Mouse (Mus musculus) erythroblast, embryonic 14.5 days (primary cell): ENCODE measurements around the gene Atp2b2. TPM values are rescaled to one million over a fixed set of nuclear protein-coding genes. Genes with fewer than 3 reads are reported as not detected.

Experiments
- H3K27me3 ChIP-seq: 2 replicates; pipeline ENCODE4 v1.6.1; 2012; ENCODE audit warnings: inconsistent platforms; ENCODE audit not compliant: control insufficient read depth
- H3K36me3 ChIP-seq: 2 replicates; pipeline ENCODE4 v1.6.1; 2012; ENCODE audit warnings: mild to moderate bottlenecking, inconsistent platforms; ENCODE audit not compliant: control insufficient read depth
- H3K4me1 ChIP-seq: 2 replicates; pipeline ENCODE4 v1.6.1; 2012; ENCODE audit warnings: inconsistent platforms; ENCODE audit not compliant: control insufficient read depth
- H3K4me3 ChIP-seq: replicated peaks from 2 replicates; pipeline ENCODE3; 2012; ENCODE audit warnings: moderate library complexity, mild to moderate bottlenecking, inconsistent platforms
- H3K9me3 ChIP-seq: 2 replicates; pipeline ENCODE4 v1.6.1; 2012; ENCODE audit warnings: low read length, inconsistent platforms, mixed read lengths; ENCODE audit not compliant: control insufficient read depth
- GATA1 ChIP-seq: IDR thresholded peaks from 2 replicates; pipeline ENCODE4 v1.6.1; 2012; ENCODE audit warnings: low read length, inconsistent platforms, mixed read lengths
- TAL1 ChIP-seq: IDR thresholded peaks from 3 replicates; pipeline ENCODE4 v1.6.1; 2012; ENCODE audit warnings: low read length, inconsistent platforms, mixed read lengths
- polyA plus RNA-seq: library from polyadenylated mRNA; stranded (reverse); fragments of >175 nt; gene quantifications from 2 replicates; pipeline ENCODE4 v1.2.3, GENCODE M21; 2012

Gene Atp2b2
- polyA plus RNA-seq, 1 experiment = not detected

GRCm38 (mm10) chr6:113816690-113817089 is 225.7 kb downstream of the Atp2b2 start:
- TF ChIP-seq TAL1 (no peak), GATA1 (no peak)
- Histone ChIP-seq H3K36me3 (no peaks in the 10 kb centered on the region), H3K4me3 (no peak overlapping the region), H3K4me1 (no peaks in the 10 kb centered on the region), H3K27me3 (no peaks in the 10 kb centered on the region), H3K9me3 (no peaks in the 10 kb centered on the region)

- Histone ChIP-seq H3K36me3 (no peaks in the 10 kb centered on the region), H3K27me3 (no peaks in the 10 kb centered on the region)
- no peak for TF ChIP-seq GATA1
- no peak for TF ChIP-seq TAL1
Observed at GRCm38 (mm10) chr6:113811462-113811861, 231.0 kb downstream of the Atp2b2 start.

GRCm38 (mm10) chr6:113810667-113811066 is 231.7 kb downstream of the Atp2b2 start:
- no peak for TF ChIP-seq GATA1
- TF ChIP-seq TAL1 = no peak
- Histone ChIP-seq H3K4me1 (no peaks in the 10 kb centered on the region), H3K36me3 (no peaks in the 10 kb centered on the region), H3K4me3 (no peak overlapping the region), H3K9me3 (peaks cover under 1% of the 10 kb centered on the region; the same call in 1 of the 2 replicates), H3K27me3 (no peaks in the 10 kb centered on the region)

More at GRCm38 (mm10) chr6:113811462-113811861, 231.0 kb downstream of the Atp2b2 start:
- H3K9me3 ChIP-seq = no peaks in the 10 kb centered on the region
- no peak overlapping the region for H3K4me3 ChIP-seq
- no peaks in the 10 kb centered on the region for H3K4me1 ChIP-seq

GRCm38 (mm10) chr6:113806241-113806640 is 236.2 kb downstream of the Atp2b2 start:
- TF ChIP-seq GATA1 = no peak
- TF ChIP-seq TAL1 = no peak
- H3K9me3 ChIP-seq = peaks cover 8% of the 10 kb centered on the region
- H3K36me3 ChIP-seq = no peaks in the 10 kb centered on the region
- H3K4me1 ChIP-seq = no peaks in the 10 kb centered on the region
- no peak overlapping the region for H3K4me3 ChIP-seq
- no peaks in the 10 kb centered on the region for H3K27me3 ChIP-seq

- peaks cover 8% of the 10 kb centered on the region for H3K9me3 ChIP-seq
- H3K27me3 ChIP-seq = no peaks in the 10 kb centered on the region
- TF ChIP-seq TAL1 (no peak), GATA1 (no peak)
Observed at GRCm38 (mm10) chr6:113801233-113801632, 241.2 kb downstream of the Atp2b2 start.

GRCm38 (mm10) chr6:113799915-113800314 is 242.5 kb downstream of the Atp2b2 start:
- Histone ChIP-seq H3K4me1 (no peaks in the 10 kb centered on the region), H3K36me3 (no peaks in the 10 kb centered on the region)
- TF ChIP-seq GATA1 (no peak), TAL1 (no peak)

More at GRCm38 (mm10) chr6:113801233-113801632, 241.2 kb downstream of the Atp2b2 start:
- H3K4me1 ChIP-seq = no peaks in the 10 kb centered on the region
- H3K4me3 ChIP-seq = no peak overlapping the region
- no peaks in the 10 kb centered on the region for H3K36me3 ChIP-seq

GRCm38 (mm10) chr6:113799349-113799748 is 243.1 kb downstream of the Atp2b2 start:
- TF ChIP-seq GATA1 (no peak), TAL1 (no peak)
- no peaks in the 10 kb centered on the region for H3K27me3 ChIP-seq
- H3K4me1 ChIP-seq = no peaks in the 10 kb centered on the region
- H3K36me3 ChIP-seq = no peaks in the 10 kb centered on the region
- H3K9me3 ChIP-seq = no peaks in the 10 kb centered on the region
- no peak overlapping the region for H3K4me3 ChIP-seq

More at GRCm38 (mm10) chr6:113799915-113800314, 242.5 kb downstream of the Atp2b2 start:
- Histone ChIP-seq H3K27me3 (no peaks in the 10 kb centered on the region), H3K4me3 (no peak overlapping the region), H3K9me3 (peaks cover under 1% of the 10 kb centered on the region)

GRCm38 (mm10) chr6:113798921-113799320 is 243.5 kb downstream of the Atp2b2 start:
- H3K4me3 ChIP-seq = no peak overlapping the region
- no peaks in the 10 kb centered on the region for H3K4me1 ChIP-seq
- TF ChIP-seq GATA1 (no peak), TAL1 (no peak)
- no peaks in the 10 kb centered on the region for H3K27me3 ChIP-seq
- H3K36me3 ChIP-seq = no peaks in the 10 kb centered on the region
- H3K9me3 ChIP-seq = no peaks in the 10 kb centered on the region

GRCm38 (mm10) chr6:113795241-113795702 is 247.1 kb downstream of the Atp2b2 start:
- Histone ChIP-seq H3K27me3 (no peaks in the 10 kb centered on the region), H3K36me3 (no peaks in the 10 kb centered on the region), H3K4me1 (no peaks in the 10 kb centered on the region), H3K4me3 (no peak overlapping the region), H3K9me3 (no peaks in the 10 kb centered on the region)
- TF ChIP-seq TAL1 = no peak
- no peak for TF ChIP-seq GATA1

GRCm38 (mm10) chr6:113792368-113792767 is 250.0 kb downstream of the Atp2b2 start:
- Histone ChIP-seq H3K36me3 (no peaks in the 10 kb centered on the region), H3K4me1 (no peaks in the 10 kb centered on the region), H3K27me3 (no peaks in the 10 kb centered on the region), H3K9me3 (no peaks in the 10 kb centered on the region), H3K4me3 (no peak overlapping the region)
- TF ChIP-seq GATA1 = no peak
- no peak for TF ChIP-seq TAL1
